8 mouse cellular contexts compared by ENCODE assay signal in the genomic region with DNA sequence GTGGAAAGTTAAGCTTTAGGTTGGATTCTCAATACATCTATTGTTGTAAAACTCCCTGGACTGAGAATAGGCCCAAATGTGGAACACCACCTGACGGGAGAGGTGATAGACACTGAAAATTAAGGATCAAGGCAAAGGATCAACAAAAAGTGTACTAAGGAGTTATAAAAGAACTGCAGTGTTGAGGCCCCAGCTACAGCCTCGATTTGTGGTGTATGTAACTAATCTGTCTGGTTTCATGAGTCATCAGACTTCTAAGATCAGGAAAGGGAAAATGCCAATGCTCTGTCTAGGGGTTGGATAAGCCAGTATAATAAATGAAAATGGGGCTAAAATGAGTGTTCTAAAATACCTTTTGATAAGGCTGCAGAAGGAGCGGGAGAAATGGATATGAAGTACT. TPM values are rescaled to one million over a fixed set of nuclear protein-coding genes. Genes with fewer than 3 reads are reported as not detected.
A peak's percentile ranks its signal among the peaks of the same experiment; 100 is the strongest.
DNase-seq lines count a peak whose midpoint lies in the region; ATAC-seq and TF ChIP-seq lines count a peak whose summit lies in the region.

No protein-coding gene starts in this region.

- H3K9me3 ChIP-seq in kidney, postnatal 0 days (replicated peaks; ENCODE audit: low read length), result no peaks in the 10 kb centered on the region
- H3K9me3 ChIP-seq in hindbrain, embryonic 13.5 days, result no peaks in the 10 kb centered on the region
- H3K9me3 ChIP-seq in midbrain, postnatal 0 days (ENCODE audit: low read length), result no peaks in the 10 kb centered on the region

- 9% methylated on average over 3 of the region's 3 CpGs for WGBS in kidney, postnatal 0 days
- WGBS in bone marrow, adult 2 months, result 14% methylated on average over 3 of the region's 3 CpGs
- 36% methylated on average over 3 of the region's 3 CpGs for WGBS in hindbrain, embryonic 13.5 days
- 29% methylated on average over 3 of the region's 3 CpGs for WGBS in midbrain, postnatal 0 days

- TF ChIP-seq POLR2A in bone marrow, adult 2 months (IDR thresholded peaks at IDR 0.05; ENCODE audit: borderline replicate concordance, control insufficient read depth, low read depth, low read length), result no peak

- peak; percentile 33 for DNase-seq in kidney, postnatal 0 days (ENCODE audit: low spot score)
- DNase-seq in kidney, postnatal 4 days, result no peak
- no peak for DNase-seq in midbrain, postnatal 0 days (ENCODE audit: low spot score)
- DNase-seq in left cerebral cortex, adult 11 months (ENCODE audit: low spot score), result no peak
- DNase-seq in adrenal gland, postnatal 36 days, result no peak

- peak overlapping the region; percentile 99 for H3K27ac ChIP-seq in kidney, postnatal 0 days
- H3K27ac ChIP-seq in bone marrow, adult 2 months (ENCODE audit: control insufficient read depth, insufficient read depth, low read depth, low read length, poor library complexity), result no peak overlapping the region
- H3K27ac ChIP-seq in hindbrain, embryonic 13.5 days, result peak overlapping the region; percentile 100
- H3K27ac ChIP-seq in midbrain, postnatal 0 days (ENCODE audit: low read depth, low read length), result peak overlapping the region; percentile 99

- no peaks in the 10 kb centered on the region for H3K27me3 ChIP-seq in kidney, postnatal 0 days (ENCODE audit: insufficient read depth, low read length)
- no peaks in the 10 kb centered on the region for H3K27me3 ChIP-seq in hindbrain, embryonic 13.5 days
- no peaks in the 10 kb centered on the region for H3K27me3 ChIP-seq in midbrain, postnatal 0 days (ENCODE audit: insufficient read depth, low read length)

- peaks cover 6% of the 10 kb centered on the region for H3K4me1 ChIP-seq in kidney, postnatal 0 days (replicated peaks; ENCODE audit: insufficient read depth, low read length)
- H3K4me1 ChIP-seq in bone marrow, adult 2 months (ENCODE audit: control insufficient read depth, insufficient read depth, low read length), result no peaks in the 10 kb centered on the region
- peaks cover 41% of the 10 kb centered on the region for H3K4me1 ChIP-seq in hindbrain, embryonic 13.5 days (replicated peaks)
- peaks cover 4% of the 10 kb centered on the region; the same call in 1 of the 2 replicates for H3K4me1 ChIP-seq in midbrain, postnatal 0 days (ENCODE audit: insufficient read depth, low read length)

- no peak for ATAC-seq in kidney, postnatal 0 days (replicated peaks; ENCODE audit: low FRiP score, low read depth)
- ATAC-seq in hindbrain, embryonic 13.5 days (ENCODE audit: low FRiP score), result no peak
- ATAC-seq in midbrain, postnatal 0 days (ENCODE audit: low FRiP score), result no peak
- ATAC-seq in megakaryocyte-erythroid progenitor cell, adult 5-6 weeks (replicated peaks; ENCODE audit: low FRiP score, low TSS enrichment, poor library complexity, severe bottlenecking), result no peak

- peak overlapping the region; percentile 76 for H3K4me2 ChIP-seq in kidney, postnatal 0 days (ENCODE audit: low read length)
- peak overlapping the region; percentile 88 for H3K4me2 ChIP-seq in hindbrain, embryonic 13.5 days
- H3K4me2 ChIP-seq in midbrain, postnatal 0 days (ENCODE audit: low read depth, low read length, poor library complexity, severe bottlenecking), result peak overlapping the region; percentile 60

- peak overlapping the region; percentile 94 for H3K9ac ChIP-seq in kidney, postnatal 0 days (ENCODE audit: low read depth, low read length)
- peak overlapping the region; percentile 96 for H3K9ac ChIP-seq in hindbrain, embryonic 13.5 days
- peak overlapping the region; percentile 100; the same call in 1 of the 2 replicates for H3K9ac ChIP-seq in midbrain, postnatal 0 days (replicated peaks; ENCODE audit: low read length, poor library complexity, severe bottlenecking)

- no peak for TF ChIP-seq CTCF in kidney, postnatal 0 days (IDR thresholded peaks at IDR 0.05; ENCODE audit: low read depth)
- no peak for TF ChIP-seq CTCF in bone marrow, adult 2 months (IDR thresholded peaks at IDR 0.05; ENCODE audit: control insufficient read depth, insufficient read depth, low read length)
- no peak for TF ChIP-seq CTCF in midbrain, postnatal 0 days (IDR thresholded peaks at IDR 0.05)

- peak overlapping the region; percentile 78 for H3K4me3 ChIP-seq in kidney, postnatal 0 days (replicated peaks; ENCODE audit: low read depth, low read length)
- H3K4me3 ChIP-seq in bone marrow, adult 2 months (replicated peaks; ENCODE audit: control insufficient read depth, low read depth, low read length), result peak overlapping the region; percentile 98
- peak overlapping the region; percentile 83 for H3K4me3 ChIP-seq in hindbrain, embryonic 13.5 days
- H3K4me3 ChIP-seq in midbrain, postnatal 0 days (ENCODE audit: low read depth, low read length), result peak overlapping the region; percentile 91

- no peaks in the 10 kb centered on the region for H3K36me3 ChIP-seq in kidney, postnatal 0 days (ENCODE audit: insufficient read depth, low read length)
- no peaks in the 10 kb centered on the region for H3K36me3 ChIP-seq in hindbrain, embryonic 13.5 days
- H3K36me3 ChIP-seq in midbrain, postnatal 0 days (ENCODE audit: insufficient read depth, low read length), result no peaks in the 10 kb centered on the region

RNA-seq across cellular contexts. Expression of gene Setd5, which starts 1.9 kb away (rescaled TPM):
- 46.4 and 50.3 TPM in 2 replicates for polyA plus RNA-seq in kidney, postnatal 0 days (2015; fragmentation: Nextera tagmentation; extraction: Ambion mirVana)
- 25.6 and 45.1 TPM in 2 replicates for polyA plus RNA-seq in bone marrow, adult 2 months (2011; ENCODE audit: insufficient read depth, insufficient read length, low replicate concordance, missing spikeins)
- polyA plus RNA-seq in hindbrain, embryonic 13.5 days (2015; fragmentation: Nextera tagmentation; extraction: Ambion mirVana), result 51.2 and 54.7 TPM in 2 replicates
- 99.1 and 103 TPM in 2 replicates for total RNA-seq in midbrain, postnatal 0 days (2014; rRNA removed)
- 42.1 and 50.6 TPM in 2 replicates for polyA plus RNA-seq in midbrain, postnatal 0 days (2015; fragmentation: Nextera tagmentation; extraction: Ambion mirVana)
- 10 to 100 TPM; 87.7 to 88.4 TPM for total RNA-seq in adrenal gland, postnatal 36 days (2021)
- 136 and 143 TPM in 2 replicates for total RNA-seq in megakaryocyte-erythroid progenitor cell, adult 5-6 weeks (2014; fragmentation: Nextera tagmentation)
- 79.1 and 80.2 TPM in 2 replicates for total RNA-seq in megakaryocyte-erythroid progenitor cell, adult 5-6 weeks (2017)

RNA-seq across cellular contexts. Expression of gene Thumpd3, which starts 29.2 kb away (rescaled TPM):
- polyA plus RNA-seq in kidney, postnatal 0 days (2015; fragmentation: Nextera tagmentation; extraction: Ambion mirVana), result 41.5 and 42.1 TPM in 2 replicates
- polyA plus RNA-seq in bone marrow, adult 2 months (2011; ENCODE audit: insufficient read depth, insufficient read length, low replicate concordance, missing spikeins), result 28.8 and 34.7 TPM in 2 replicates
- 56.4 and 58.8 TPM in 2 replicates for polyA plus RNA-seq in hindbrain, embryonic 13.5 days (2015; fragmentation: Nextera tagmentation; extraction: Ambion mirVana)
- 33.7 and 49.2 TPM in 2 replicates for total RNA-seq in midbrain, postnatal 0 days (2014; rRNA removed)
- 38.3 and 40.5 TPM in 2 replicates for polyA plus RNA-seq in midbrain, postnatal 0 days (2015; fragmentation: Nextera tagmentation; extraction: Ambion mirVana)
- total RNA-seq in adrenal gland, postnatal 36 days (2021), result 10 to 100 TPM; 39.9 to 43.1 TPM
- total RNA-seq in megakaryocyte-erythroid progenitor cell, adult 5-6 weeks (2014; fragmentation: Nextera tagmentation), result 123 and 125 TPM in 2 replicates
- total RNA-seq in megakaryocyte-erythroid progenitor cell, adult 5-6 weeks (2017), result 147 and 161 TPM in 2 replicates
